Mouse (Mus musculus) right cerebral cortex, postnatal 4 days (tissue): Measurements from ENCODE around the gene Akap13.
"Not testable (repeated sequence)": the region's sequence is repeated elsewhere in the genome, so short reads cannot be mapped to it uniquely, and the experiment has no call there.

ENCODE experiments used
- DNase-seq: peaks from one replicate; pipeline ENCODE4 v3.0.0-alpha.2; 2022

The Akap13 gene

GRCm38 (mm10) chr7:75739075-75739725, 283.9 kb downstream of the Akap13 start:
- peak; percentile 30 for DNase-seq

- DNase-seq = no peak
These were observed 289.2 kb downstream of the Akap13 start for GRCm38 (mm10) chr7:75744528-75744927.

- no peak for DNase-seq
These were observed 289.8 kb downstream of the Akap13 start for GRCm38 (mm10) chr7:75744978-75745638.

GRCm38 (mm10) chr7:75745969-75746368, 290.6 kb downstream of the Akap13 start:
- DNase-seq = not testable (repeated sequence)

- no peak for DNase-seq
These were observed 295.2 kb downstream of the Akap13 start for GRCm38 (mm10) chr7:75750581-75750980.

- DNase-seq = no peak
These were observed 295.9 kb downstream of the Akap13 start for GRCm38 (mm10) chr7:75751161-75751803.

- no peak for DNase-seq
These were observed 297.3 kb downstream of the Akap13 start for GRCm38 (mm10) chr7:75752442-75753191.

- DNase-seq = no peak
These were observed 298.0 kb downstream of the Akap13 start for GRCm38 (mm10) chr7:75753192-75753783.

- no peak for DNase-seq
These were observed 299.5 kb downstream of the Akap13 start for GRCm38 (mm10) chr7:75754587-75755499.

GRCm38 (mm10) chr7:75755861-75756449, 300.6 kb downstream of the Akap13 start:
- no peak for DNase-seq

GRCm38 (mm10) chr7:75759992-75760514, 304.7 kb downstream of the Akap13 start:
- DNase-seq = no peak

GRCm38 (mm10) chr7:75760661-75761319, 305.5 kb downstream of the Akap13 start:
- not testable (repeated sequence) for DNase-seq

- DNase-seq = not testable (repeated sequence)
These were observed 306.9 kb downstream of the Akap13 start for GRCm38 (mm10) chr7:75762225-75762624.

- DNase-seq = not testable (repeated sequence)
These were observed 311.9 kb downstream of the Akap13 start for GRCm38 (mm10) chr7:75767080-75767769.

- no peak for DNase-seq
These were observed 312.8 kb downstream of the Akap13 start for GRCm38 (mm10) chr7:75768169-75768568.

- no peak for DNase-seq
These were observed 314.6 kb downstream of the Akap13 start for GRCm38 (mm10) chr7:75769909-75770308.

- not testable (repeated sequence) for DNase-seq
These were observed 319.1 kb downstream of the Akap13 start for GRCm38 (mm10) chr7:75774095-75775078.

GRCm38 (mm10) chr7:75778053-75778452, 322.7 kb downstream of the Akap13 start:
- no peak for DNase-seq

GRCm38 (mm10) chr7:75780812-75781211, 325.5 kb downstream of the Akap13 start:
- no peak for DNase-seq
